Mouse (Mus musculus): ENCODE measurements around the gene Vmn1r233. TPM values are rescaled to one million over a fixed set of nuclear protein-coding genes. Genes with fewer than 3 reads are reported as not detected.

Vmn1r233 gene
- polyA plus RNA-seq, 1 experiment from 2014 or later: not detected

GRCm38 (mm10) chr17:20944985-20945891, 51.0 kb downstream of the Vmn1r233 start, which contains the start of gene Ppp2r1a:
TSS of gene Ppp2r1a (plus strand) at chr17:20945311.
- peaks cover 18% of the 10 kb centered on the region for H3K4me1 ChIP-seq (replicated peaks)
- H3K9me3 ChIP-seq: no peaks in the 10 kb centered on the region
- H3K36me3 ChIP-seq: no peaks in the 10 kb centered on the region
- peak within 1 kb of the TSS; percentile 83 for H3K9ac ChIP-seq (replicated peaks)
- ATAC-seq (ENCODE audit: insufficient number of reproducible peaks, insufficient read depth, low FRiP score, low TSS enrichment, low read depth): peak; percentile 99
- peak within 1 kb of the TSS; percentile 76 for H3K4me2 ChIP-seq
- peak within 1 kb of the TSS; percentile 95 for H3K27ac ChIP-seq
- WGBS: under 1% methylated on average over 69 of the region's 69 CpGs
- H3K27me3 ChIP-seq: no peaks in the 10 kb centered on the region
- peak within 1 kb of the TSS; percentile 69 for H3K4me3 ChIP-seq (replicated peaks)

GRCm38 (mm10) chr17:20944226-20944625, 52.0 kb downstream of the Vmn1r233 start:
- Histone ChIP-seq H3K4me1 (replicated peaks) (peaks cover 18% of the 10 kb centered on the region), H3K9ac (replicated peaks) (peak overlapping the region; percentile 60), H3K27ac (peak overlapping the region; percentile 92), H3K27me3 (no peaks in the 10 kb centered on the region), H3K9me3 (no peaks in the 10 kb centered on the region), H3K4me3 (replicated peaks) (peak overlapping the region; percentile 69), H3K4me2 (peak overlapping the region; percentile 59), H3K36me3 (no peaks in the 10 kb centered on the region)
- WGBS: 50% methylated on average over 3 of the region's 3 CpGs
- ATAC-seq (ENCODE audit: insufficient number of reproducible peaks, insufficient read depth, low FRiP score, low TSS enrichment, low read depth): no peak

Other genes with a start within 250 kb of the Vmn1r233 start
- gene Vmn1r228, start 210.3 kb downstream of the Vmn1r233 start, polyA plus RNA-seq (2016; fragmentation: Nextera tagmentation; extraction: Ambion mirVana): not detected in 2 replicates
- gene Vmn1r229, start 184.9 kb downstream of the Vmn1r233 start, polyA plus RNA-seq (2016; fragmentation: Nextera tagmentation; extraction: Ambion mirVana): not detected in 2 replicates
- gene Vmn1r230, start 156.0 kb downstream of the Vmn1r233 start, polyA plus RNA-seq (2016; fragmentation: Nextera tagmentation; extraction: Ambion mirVana): not detected in 2 replicates
- gene Vmn1r231, start 91.4 kb downstream of the Vmn1r233 start, polyA plus RNA-seq (2016; fragmentation: Nextera tagmentation; extraction: Ambion mirVana): not detected in 2 replicates
- not detected in 2 replicates for gene Vmn1r232, start 76.8 kb downstream of the Vmn1r233 start, polyA plus RNA-seq (2016; fragmentation: Nextera tagmentation; extraction: Ambion mirVana)
- gene Ppp2r1a, start 51.2 kb downstream of the Vmn1r233 start, polyA plus RNA-seq (2016; fragmentation: Nextera tagmentation; extraction: Ambion mirVana): 347 and 388 TPM in 2 replicates
- 19.7 and 19.9 TPM in 2 replicates for gene Zfp160, start 12.4 kb upstream of the Vmn1r233 start, polyA plus RNA-seq (2016; fragmentation: Nextera tagmentation; extraction: Ambion mirVana)
- not detected in 2 replicates for gene Vmn1r234, start 229.6 kb upstream of the Vmn1r233 start, polyA plus RNA-seq (2016; fragmentation: Nextera tagmentation; extraction: Ambion mirVana)

All from limb, embryonic 12.5 days (tissue).